Mouse (Mus musculus) ES-E14 (cell line): Measurements from ENCODE around the gene E130114P18Rik.

Experiments used
- CHD2 ChIP-seq: IDR thresholded peaks from 2 replicates; pipeline ENCODE4 v1.6.1; 2014; ENCODE audit warnings: mild to moderate bottlenecking, low read depth, low read length, inconsistent platforms
- HCFC1 ChIP-seq: IDR thresholded peaks from 2 replicates; pipeline ENCODE4 v1.6.1; 2012; ENCODE audit warnings: low read length, inconsistent platforms, borderline replicate concordance; ENCODE audit not compliant: insufficient read depth
- MAFK ChIP-seq: IDR thresholded peaks from 2 replicates; pipeline ENCODE4 v1.6.1; 2014; ENCODE audit warnings: mild to moderate bottlenecking, low read depth, low read length, inconsistent platforms; ENCODE audit not compliant: insufficient read depth
- ZC3H11A ChIP-seq: IDR thresholded peaks from 2 replicates; pipeline ENCODE4 v1.6.1; 2012; ENCODE audit warnings: low read depth, mild to moderate bottlenecking, inconsistent platforms, low read length, borderline replicate concordance
- ZNF384 ChIP-seq: IDR thresholded peaks from 2 replicates; pipeline ENCODE4 v1.6.1; 2012; ENCODE audit warnings: low read depth, low read length, inconsistent platforms

DNA sequence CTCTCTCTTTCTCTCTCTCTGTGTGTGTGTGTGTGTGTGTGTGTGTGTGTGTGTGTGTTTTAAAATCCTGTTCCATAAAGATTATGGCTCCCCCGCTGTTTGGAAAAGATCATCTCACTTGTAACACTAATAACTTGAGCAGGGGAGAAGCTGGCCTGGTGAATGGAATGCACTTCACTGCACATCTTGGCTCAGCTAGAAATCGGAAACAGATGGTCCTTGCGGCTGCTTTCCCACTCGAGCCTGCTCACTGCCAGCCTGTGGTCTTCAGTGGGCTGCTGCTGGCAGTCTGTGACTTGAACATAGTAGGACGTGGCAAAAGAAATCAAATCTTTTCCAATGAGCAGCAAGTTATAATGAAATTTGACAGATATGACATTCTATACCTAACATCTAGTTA lies 202.4 kb downstream of the E130114P18Rik start:
- TF ChIP-seq HCFC1 (no peak), CHD2 (no peak), MAFK (no peak), ZC3H11A (no peak), ZNF384 (no peak)
